Mouse (Mus musculus): ENCODE measurements around the gene Gm10837. TPM values are rescaled to one million over a fixed set of nuclear protein-coding genes. Genes with fewer than 3 reads are reported as not detected.

Gene Gm10837
- polyA plus RNA-seq, 1 experiment from 2014 or later: 0.35 TPM

GRCm38 (mm10) chr14:122535986-122536385 lies 45.6 kb downstream of the Gm10837 start:
- no peak overlapping the region for H3K27ac ChIP-seq (ENCODE audit: low read depth, low read length)
- H3K4me3 ChIP-seq (ENCODE audit: low read depth, low read length): no peak overlapping the region
- no peak for ATAC-seq (ENCODE audit: low read depth)
- H3K9me3 ChIP-seq (ENCODE audit: control insufficient read depth, low read length): no peaks in the 10 kb centered on the region
- H3K36me3 ChIP-seq (ENCODE audit: control insufficient read depth, insufficient read depth, low read length): no peaks in the 10 kb centered on the region
- no peaks in the 10 kb centered on the region for H3K27me3 ChIP-seq (ENCODE audit: control insufficient read depth, insufficient read depth, low read length)
- no peak overlapping the region for H3K9ac ChIP-seq (replicated peaks; ENCODE audit: low read depth, low read length)
- H3K4me2 ChIP-seq (ENCODE audit: low read depth, low read length): no peak overlapping the region
- peaks cover 4% of the 10 kb centered on the region; the same call in 1 of the 2 replicates for H3K4me1 ChIP-seq (ENCODE audit: control insufficient read depth, insufficient read depth, low read length)
- WGBS: 94% methylated on average over 1 of the region's 1 CpGs

Other genes with a start within 250 kb of the Gm10837 start
- gene Gm5089, start 39.5 kb upstream of the Gm10837 start, polyA plus RNA-seq (2014; fragmentation: Nextera tagmentation; extraction: Ambion mirVana): 0.27 and 0.81 TPM in 2 replicates
- gene Zic5, start 24.9 kb upstream of the Gm10837 start, polyA plus RNA-seq (2014; fragmentation: Nextera tagmentation; extraction: Ambion mirVana): 7.8 and 7.9 TPM in 2 replicates
- 6.5 and 9.4 TPM in 2 replicates for gene Zic2, start 15.2 kb upstream of the Gm10837 start, polyA plus RNA-seq (2014; fragmentation: Nextera tagmentation; extraction: Ambion mirVana)
- 27.7 and 29.4 TPM in 2 replicates for gene Pcca, start 43.7 kb downstream of the Gm10837 start, polyA plus RNA-seq (2014; fragmentation: Nextera tagmentation; extraction: Ambion mirVana)